Mouse (Mus musculus): ENCODE data around the gene Mkrn2. TPM values are rescaled to one million over a fixed set of nuclear protein-coding genes. Genes with fewer than 3 reads are reported as not detected.

Gene Mkrn2
- total RNA-seq, 1 experiment, result 22.0 TPM

- Histone ChIP-seq H3K9ac (ENCODE audit: insufficient read depth, low read depth, low read length, poor library complexity, severe bottlenecking) (no peak overlapping the region), H3K4me3 (ENCODE audit: insufficient read depth in 1 of 2, low read depth in 1 of 2, low read length in 2 of 2, poor library complexity in 1 of 2, severe bottlenecking in 1 of 2) (no peak overlapping the region), H3K36me3 (ENCODE audit: control insufficient read depth, insufficient read depth, low read length, poor library complexity, severe bottlenecking) (peaks cover 24% of the 10 kb centered on the region), H3K27ac (ENCODE audit: insufficient read depth, low read depth, low read length, poor library complexity, severe bottlenecking) (no peak overlapping the region), H3K4me1 (ENCODE audit: control insufficient read depth in 2 of 2, insufficient read depth in 2 of 2, low read length in 2 of 2, poor library complexity in 1 of 2) (no peaks in the 10 kb centered on the region; a peak in 1 of 4 replicates), H3K9me3 (ENCODE audit: control insufficient read depth, insufficient read depth, low read depth, low read length) (no peaks in the 10 kb centered on the region)
- in situ Hi-C loops (cut with MboI; ENCODE audit: low sequenced_read_pairs in 2 of 2, unreplicated experiment in 2 of 2), result no loop called here
- TF ChIP-seq CHD2 (IDR thresholded peaks at IDR 0.05; ENCODE audit: low read depth, low read length) (no peak), HCFC1 (IDR thresholded peaks at IDR 0.05; ENCODE audit: borderline replicate concordance, insufficient read depth, low read length) (no peak), ZC3H11A (IDR thresholded peaks at IDR 0.05; ENCODE audit: borderline replicate concordance, low read depth, low read length) (no peak), ZNF384 (IDR thresholded peaks at IDR 0.05; ENCODE audit: low read depth, low read length) (no peak), MAFK (IDR thresholded peaks at IDR 0.05; ENCODE audit: insufficient read depth, low read depth, low read length) (no peak)
- no peak for DNase-seq (ENCODE audit: low read depth, low spot score)
Measured at GRCm38 (mm10) chr6:115580810-115581209, 20.9 kb upstream of the Mkrn2 start.

DNA sequence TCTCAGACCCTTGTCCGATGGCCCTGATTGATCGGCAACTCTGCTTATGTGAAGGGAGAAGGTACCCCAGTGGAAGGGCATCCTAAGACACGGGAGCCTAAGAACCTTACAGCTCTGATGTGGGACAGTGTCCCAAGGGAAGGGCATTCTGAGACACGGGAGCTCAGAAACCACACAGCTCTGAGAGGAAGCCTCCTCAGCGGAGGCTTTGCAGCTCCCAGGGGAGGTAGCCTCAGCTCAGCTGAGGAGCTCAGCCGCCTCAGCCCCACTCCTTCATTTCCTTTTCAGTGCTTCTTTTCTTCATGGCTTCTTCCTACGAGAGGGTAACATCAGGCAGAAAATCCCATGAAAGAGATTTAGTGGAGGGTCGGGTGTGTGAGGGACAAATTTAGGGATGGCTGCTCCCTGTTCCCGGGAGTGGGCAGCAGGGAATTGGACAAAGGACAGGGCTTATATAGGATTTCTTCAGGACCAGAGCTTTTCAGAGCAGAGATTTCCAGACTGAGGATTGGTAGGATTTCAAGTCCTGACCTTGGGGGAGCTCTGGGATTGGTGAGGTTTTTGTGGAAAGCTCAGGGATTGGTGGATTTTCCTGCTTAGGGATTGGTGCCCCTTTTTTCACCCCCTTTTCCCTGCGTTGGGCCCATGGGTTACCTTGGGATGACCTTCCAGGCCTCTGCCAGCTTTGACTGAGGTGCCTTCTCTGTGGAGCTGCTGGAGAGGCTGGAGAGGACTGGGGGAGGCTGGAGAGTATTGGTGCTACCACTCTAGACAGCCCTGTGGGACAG lies 19.2 kb upstream of the Mkrn2 start:
- Histone ChIP-seq H3K9me3 (ENCODE audit: control insufficient read depth, insufficient read depth, low read depth, low read length) (no peaks in the 10 kb centered on the region), H3K27ac (ENCODE audit: insufficient read depth, low read depth, low read length, poor library complexity, severe bottlenecking) (no peak overlapping the region), H3K4me1 (ENCODE audit: control insufficient read depth in 2 of 2, insufficient read depth in 2 of 2, low read length in 2 of 2, poor library complexity in 1 of 2) (no peaks in the 10 kb centered on the region; a peak in 1 of 4 replicates), H3K4me3 (ENCODE audit: insufficient read depth in 1 of 2, low read depth in 1 of 2, low read length in 2 of 2, poor library complexity in 1 of 2, severe bottlenecking in 1 of 2) (no peak overlapping the region), H3K36me3 (ENCODE audit: control insufficient read depth, insufficient read depth, low read length, poor library complexity, severe bottlenecking) (peaks cover 10% of the 10 kb centered on the region), H3K9ac (ENCODE audit: insufficient read depth, low read depth, low read length, poor library complexity, severe bottlenecking) (no peak overlapping the region)
- no peak for DNase-seq (ENCODE audit: low read depth, low spot score)
- in situ Hi-C loops (cut with MboI; ENCODE audit: low sequenced_read_pairs in 2 of 2, unreplicated experiment in 2 of 2), result no loop called here
- TF ChIP-seq ZC3H11A (IDR thresholded peaks at IDR 0.05; ENCODE audit: borderline replicate concordance, low read depth, low read length) (no peak), CHD2 (IDR thresholded peaks at IDR 0.05; ENCODE audit: low read depth, low read length) (no peak), HCFC1 (IDR thresholded peaks at IDR 0.05; ENCODE audit: borderline replicate concordance, insufficient read depth, low read length) (no peak), ZNF384 (IDR thresholded peaks at IDR 0.05; ENCODE audit: low read depth, low read length) (no peak), MAFK (IDR thresholded peaks at IDR 0.05; ENCODE audit: insufficient read depth, low read depth, low read length) (no peak)

- no peak for DNase-seq (ENCODE audit: low read depth, low spot score)
Measured at GRCm38 (mm10) chr6:115583430-115584125, 18.1 kb upstream of the Mkrn2 start.

DNA sequence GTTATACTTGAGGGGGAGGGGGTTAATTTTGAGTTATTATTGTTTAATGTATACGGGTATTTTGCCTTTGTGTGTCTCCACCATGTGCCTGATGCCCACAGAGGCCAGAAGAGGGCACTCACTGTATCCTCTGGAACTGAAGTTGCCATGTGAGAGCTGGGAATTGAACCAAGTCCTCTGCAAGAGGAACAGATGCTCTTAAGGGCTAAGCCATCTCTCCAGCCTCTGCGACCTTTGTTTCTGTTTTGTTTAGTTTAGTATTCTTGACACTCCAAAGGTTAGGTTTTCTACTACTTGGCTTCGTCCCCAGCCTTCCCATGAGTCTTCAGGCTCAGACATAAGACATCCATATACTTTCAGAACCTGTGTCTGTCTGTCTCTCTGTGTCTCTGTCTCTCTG lies 17.5 kb upstream of the Mkrn2 start:
- Histone ChIP-seq H3K36me3 (ENCODE audit: control insufficient read depth, insufficient read depth, low read length, poor library complexity, severe bottlenecking) (peaks cover 4% of the 10 kb centered on the region; the same call in 1 of the 2 replicates), H3K9me3 (ENCODE audit: control insufficient read depth, insufficient read depth, low read depth, low read length) (no peaks in the 10 kb centered on the region), H3K4me3 (ENCODE audit: insufficient read depth in 1 of 2, low read depth in 1 of 2, low read length in 2 of 2, poor library complexity in 1 of 2, severe bottlenecking in 1 of 2) (no peak overlapping the region), H3K4me1 (ENCODE audit: control insufficient read depth in 2 of 2, insufficient read depth in 2 of 2, low read length in 2 of 2, poor library complexity in 1 of 2) (no peaks in the 10 kb centered on the region; a peak in 1 of 4 replicates), H3K27ac (ENCODE audit: insufficient read depth, low read depth, low read length, poor library complexity, severe bottlenecking) (no peak overlapping the region), H3K9ac (ENCODE audit: insufficient read depth, low read depth, low read length, poor library complexity, severe bottlenecking) (no peak overlapping the region)
- DNase-seq (ENCODE audit: low read depth, low spot score), result no peak
- TF ChIP-seq CHD2 (IDR thresholded peaks at IDR 0.05; ENCODE audit: low read depth, low read length) (no peak), ZC3H11A (IDR thresholded peaks at IDR 0.05; ENCODE audit: borderline replicate concordance, low read depth, low read length) (no peak)
- in situ Hi-C loops (cut with MboI; ENCODE audit: low sequenced_read_pairs in 2 of 2, unreplicated experiment in 2 of 2), result no loop called here

More at GRCm38 (mm10) chr6:115583430-115584125, 18.1 kb upstream of the Mkrn2 start:
- TF ChIP-seq CHD2 (IDR thresholded peaks at IDR 0.05; ENCODE audit: low read depth, low read length) (no peak), MAFK (IDR thresholded peaks at IDR 0.05; ENCODE audit: insufficient read depth, low read depth, low read length) (no peak), ZC3H11A (IDR thresholded peaks at IDR 0.05; ENCODE audit: borderline replicate concordance, low read depth, low read length) (no peak), HCFC1 (IDR thresholded peaks at IDR 0.05; ENCODE audit: borderline replicate concordance, insufficient read depth, low read length) (no peak), ZNF384 (IDR thresholded peaks at IDR 0.05; ENCODE audit: low read depth, low read length) (no peak)
- Histone ChIP-seq H3K9me3 (ENCODE audit: control insufficient read depth, insufficient read depth, low read depth, low read length) (no peaks in the 10 kb centered on the region), H3K9ac (ENCODE audit: insufficient read depth, low read depth, low read length, poor library complexity, severe bottlenecking) (no peak overlapping the region), H3K36me3 (ENCODE audit: control insufficient read depth, insufficient read depth, low read length, poor library complexity, severe bottlenecking) (peaks cover 4% of the 10 kb centered on the region), H3K4me1 (ENCODE audit: control insufficient read depth in 2 of 2, insufficient read depth in 2 of 2, low read length in 2 of 2, poor library complexity in 1 of 2) (no peaks in the 10 kb centered on the region; a peak in 1 of 4 replicates), H3K27ac (ENCODE audit: insufficient read depth, low read depth, low read length, poor library complexity, severe bottlenecking) (no peak overlapping the region), H3K4me3 (ENCODE audit: insufficient read depth in 1 of 2, low read depth in 1 of 2, low read length in 2 of 2, poor library complexity in 1 of 2, severe bottlenecking in 1 of 2) (no peak overlapping the region)
- in situ Hi-C loops (cut with MboI; ENCODE audit: low sequenced_read_pairs in 2 of 2, unreplicated experiment in 2 of 2), result no loop called here

All from ES-E14 (cell line).